Mouse (Mus musculus): ENCODE measurements around the gene Myo1b. TPM values are rescaled to one million over a fixed set of nuclear protein-coding genes. Genes with fewer than 3 reads are reported as not detected.

Myo1b gene
- polyA plus RNA-seq (2012) = not detected in 2 replicates

GRCm38 (mm10) chr1:51915576-51916156 is at the start of gene Myo1b:
Gene Myo1b (minus strand): TSS chr1:51916071.
- Histone ChIP-seq H3K27me3 (ENCODE audit: control insufficient read depth) (peaks cover 22% of the 10 kb centered on the region), H3K36me3 (ENCODE audit: control insufficient read depth) (no peaks in the 10 kb centered on the region), H3K4me3 (replicated peaks) (peak within 1 kb of the TSS; percentile 58), H3K4me1 (ENCODE audit: control insufficient read depth) (no peaks in the 10 kb centered on the region), H3K9me3 (ENCODE audit: control insufficient read depth, low read length) (no peaks in the 10 kb centered on the region)
- TF ChIP-seq GATA1 (IDR thresholded peaks at IDR 0.05; ENCODE audit: low read length) (no peak), TAL1 (IDR thresholded peaks at IDR 0.05; ENCODE audit: low read length) (no peak)

- no peaks in the 10 kb centered on the region for H3K4me1 ChIP-seq (ENCODE audit: control insufficient read depth)
- H3K27me3 ChIP-seq (ENCODE audit: control insufficient read depth) = no peaks in the 10 kb centered on the region
- no peak overlapping the region for H3K4me3 ChIP-seq (replicated peaks)
- TF ChIP-seq GATA1 (IDR thresholded peaks at IDR 0.05; ENCODE audit: low read length) = no peak
- no peak for TF ChIP-seq TAL1 (IDR thresholded peaks at IDR 0.05; ENCODE audit: low read length)
- H3K9me3 ChIP-seq (ENCODE audit: control insufficient read depth, low read length) = no peaks in the 10 kb centered on the region
- no peaks in the 10 kb centered on the region for H3K36me3 ChIP-seq (ENCODE audit: control insufficient read depth)
Measured at GRCm38 (mm10) chr1:51964647-51965046, 48.8 kb upstream of the Myo1b start.

- no peaks in the 10 kb centered on the region for H3K27me3 ChIP-seq (ENCODE audit: control insufficient read depth)
- TF ChIP-seq TAL1 (IDR thresholded peaks at IDR 0.05; ENCODE audit: low read length) = no peak
- TF ChIP-seq GATA1 (IDR thresholded peaks at IDR 0.05; ENCODE audit: low read length) = no peak
- H3K36me3 ChIP-seq (ENCODE audit: control insufficient read depth) = no peaks in the 10 kb centered on the region
- H3K4me1 ChIP-seq (ENCODE audit: control insufficient read depth) = no peaks in the 10 kb centered on the region
- H3K4me3 ChIP-seq (replicated peaks) = no peak overlapping the region
- H3K9me3 ChIP-seq (ENCODE audit: control insufficient read depth, low read length) = no peaks in the 10 kb centered on the region
Measured at GRCm38 (mm10) chr1:51947116-51947515, 31.2 kb upstream of the Myo1b start.

GRCm38 (mm10) chr1:51944755-51945154 is 28.9 kb upstream of the Myo1b start:
- Histone ChIP-seq H3K27me3 (ENCODE audit: control insufficient read depth) (no peaks in the 10 kb centered on the region), H3K9me3 (ENCODE audit: control insufficient read depth, low read length) (no peaks in the 10 kb centered on the region), H3K4me3 (replicated peaks) (no peak overlapping the region), H3K36me3 (ENCODE audit: control insufficient read depth) (no peaks in the 10 kb centered on the region), H3K4me1 (ENCODE audit: control insufficient read depth) (no peaks in the 10 kb centered on the region)
- TF ChIP-seq GATA1 (IDR thresholded peaks at IDR 0.05; ENCODE audit: low read length) (no peak), TAL1 (IDR thresholded peaks at IDR 0.05; ENCODE audit: low read length) (no peak)

- H3K36me3 ChIP-seq (ENCODE audit: control insufficient read depth) = no peaks in the 10 kb centered on the region
- H3K27me3 ChIP-seq (ENCODE audit: control insufficient read depth) = no peaks in the 10 kb centered on the region
- H3K9me3 ChIP-seq (ENCODE audit: control insufficient read depth, low read length) = no peaks in the 10 kb centered on the region
- no peak for TF ChIP-seq GATA1 (IDR thresholded peaks at IDR 0.05; ENCODE audit: low read length)
- TF ChIP-seq TAL1 (IDR thresholded peaks at IDR 0.05; ENCODE audit: low read length) = no peak
- no peaks in the 10 kb centered on the region for H3K4me1 ChIP-seq (ENCODE audit: control insufficient read depth)
- H3K4me3 ChIP-seq (replicated peaks) = no peak overlapping the region
Measured at GRCm38 (mm10) chr1:51938357-51938756, 22.5 kb upstream of the Myo1b start.

- Histone ChIP-seq H3K9me3 (ENCODE audit: control insufficient read depth, low read length) (no peaks in the 10 kb centered on the region), H3K27me3 (ENCODE audit: control insufficient read depth) (no peaks in the 10 kb centered on the region), H3K4me3 (replicated peaks) (no peak overlapping the region), H3K36me3 (ENCODE audit: control insufficient read depth) (no peaks in the 10 kb centered on the region), H3K4me1 (ENCODE audit: control insufficient read depth) (no peaks in the 10 kb centered on the region)
- TF ChIP-seq TAL1 (IDR thresholded peaks at IDR 0.05; ENCODE audit: low read length) (no peak), GATA1 (IDR thresholded peaks at IDR 0.05; ENCODE audit: low read length) (no peak)
Measured at GRCm38 (mm10) chr1:51935006-51935405, 19.1 kb upstream of the Myo1b start.

- no peaks in the 10 kb centered on the region for H3K4me1 ChIP-seq (ENCODE audit: control insufficient read depth)
- H3K27me3 ChIP-seq (ENCODE audit: control insufficient read depth) = no peaks in the 10 kb centered on the region
- no peaks in the 10 kb centered on the region for H3K9me3 ChIP-seq (ENCODE audit: control insufficient read depth, low read length)
- no peak for TF ChIP-seq GATA1 (IDR thresholded peaks at IDR 0.05; ENCODE audit: low read length)
- TF ChIP-seq TAL1 (IDR thresholded peaks at IDR 0.05; ENCODE audit: low read length) = no peak
- H3K4me3 ChIP-seq (replicated peaks) = no peak overlapping the region
- no peaks in the 10 kb centered on the region for H3K36me3 ChIP-seq (ENCODE audit: control insufficient read depth)
Measured at GRCm38 (mm10) chr1:51934176-51934924, 18.5 kb upstream of the Myo1b start.

GRCm38 (mm10) chr1:51932826-51933225 is 17.0 kb upstream of the Myo1b start:
- no peaks in the 10 kb centered on the region for H3K36me3 ChIP-seq (ENCODE audit: control insufficient read depth)
- H3K9me3 ChIP-seq (ENCODE audit: control insufficient read depth, low read length) = no peaks in the 10 kb centered on the region
- H3K27me3 ChIP-seq (ENCODE audit: control insufficient read depth) = no peaks in the 10 kb centered on the region
- H3K4me3 ChIP-seq (replicated peaks) = no peak overlapping the region
- no peaks in the 10 kb centered on the region for H3K4me1 ChIP-seq (ENCODE audit: control insufficient read depth)
- TF ChIP-seq TAL1 (IDR thresholded peaks at IDR 0.05; ENCODE audit: low read length) (no peak), GATA1 (IDR thresholded peaks at IDR 0.05; ENCODE audit: low read length) (no peak)

- H3K27me3 ChIP-seq (ENCODE audit: control insufficient read depth) = no peaks in the 10 kb centered on the region
- H3K9me3 ChIP-seq (ENCODE audit: control insufficient read depth, low read length) = no peaks in the 10 kb centered on the region
- no peak for TF ChIP-seq TAL1 (IDR thresholded peaks at IDR 0.05; ENCODE audit: low read length)
- TF ChIP-seq GATA1 (IDR thresholded peaks at IDR 0.05; ENCODE audit: low read length) = no peak
- H3K4me1 ChIP-seq (ENCODE audit: control insufficient read depth) = no peaks in the 10 kb centered on the region
- H3K4me3 ChIP-seq (replicated peaks) = no peak overlapping the region
- no peaks in the 10 kb centered on the region for H3K36me3 ChIP-seq (ENCODE audit: control insufficient read depth)
Measured at GRCm38 (mm10) chr1:51931561-51931960, 15.7 kb upstream of the Myo1b start.
